Mouse (Mus musculus): ENCODE measurements around the gene Scp2. TPM values are rescaled to one million over a fixed set of nuclear protein-coding genes. Genes with fewer than 3 reads are reported as not detected.

Gene Scp2
- polyA plus RNA-seq, 1 experiment from 2014 or later: 532 TPM

DNA sequence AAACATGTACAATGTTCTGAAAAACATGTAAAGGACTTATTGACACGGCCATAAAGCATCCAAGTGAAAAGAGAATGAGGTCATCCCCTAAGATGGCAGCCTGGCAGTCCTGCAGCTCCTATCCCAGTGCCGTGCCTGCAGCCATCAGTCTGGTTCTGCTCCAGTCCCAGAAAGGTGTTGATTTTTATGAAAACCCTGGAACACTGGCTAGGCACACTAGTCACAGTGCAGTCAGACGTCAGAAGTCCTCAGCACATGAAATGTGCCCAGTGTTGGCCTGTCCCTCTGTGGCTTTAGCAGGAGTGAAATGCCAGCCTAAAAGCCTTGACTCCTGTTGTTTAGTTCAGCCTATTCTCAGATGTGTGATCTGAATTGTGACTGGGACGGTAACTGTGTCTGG, 84.0 kb downstream of the Scp2 start:
- H3K4me3 ChIP-seq (ENCODE audit: low read depth, low read length): no peak overlapping the region
- TF ChIP-seq EP300 (IDR thresholded peaks at IDR 0.05) (no peak), CTCF (IDR thresholded peaks at IDR 0.05) (no peak)
- peaks cover 21% of the 10 kb centered on the region; the same call in 1 of the 2 replicates for H3K36me3 ChIP-seq (ENCODE audit: insufficient read depth, low read length)
- H3K4me2 ChIP-seq (replicated peaks; ENCODE audit: low read depth, low read length): no peak overlapping the region
- no peak overlapping the region for H3K9ac ChIP-seq (replicated peaks; ENCODE audit: low read depth)
- ATAC-seq (no peak), DNase-seq (ENCODE audit: low spot score) (no peak)
- no peak overlapping the region for H3K27ac ChIP-seq (ENCODE audit: low read length)
- no peaks in the 10 kb centered on the region for H3K9me3 ChIP-seq (ENCODE audit: low read length)
- H3K27me3 ChIP-seq (replicated peaks; ENCODE audit: insufficient read depth, low read length): no peaks in the 10 kb centered on the region
- H3K4me1 ChIP-seq (ENCODE audit: insufficient read depth, low read depth, low read length): no peaks in the 10 kb centered on the region; the same call in 1 of the 2 replicates
- 89% methylated on average over 4 of the region's 4 CpGs for WGBS

DNA sequence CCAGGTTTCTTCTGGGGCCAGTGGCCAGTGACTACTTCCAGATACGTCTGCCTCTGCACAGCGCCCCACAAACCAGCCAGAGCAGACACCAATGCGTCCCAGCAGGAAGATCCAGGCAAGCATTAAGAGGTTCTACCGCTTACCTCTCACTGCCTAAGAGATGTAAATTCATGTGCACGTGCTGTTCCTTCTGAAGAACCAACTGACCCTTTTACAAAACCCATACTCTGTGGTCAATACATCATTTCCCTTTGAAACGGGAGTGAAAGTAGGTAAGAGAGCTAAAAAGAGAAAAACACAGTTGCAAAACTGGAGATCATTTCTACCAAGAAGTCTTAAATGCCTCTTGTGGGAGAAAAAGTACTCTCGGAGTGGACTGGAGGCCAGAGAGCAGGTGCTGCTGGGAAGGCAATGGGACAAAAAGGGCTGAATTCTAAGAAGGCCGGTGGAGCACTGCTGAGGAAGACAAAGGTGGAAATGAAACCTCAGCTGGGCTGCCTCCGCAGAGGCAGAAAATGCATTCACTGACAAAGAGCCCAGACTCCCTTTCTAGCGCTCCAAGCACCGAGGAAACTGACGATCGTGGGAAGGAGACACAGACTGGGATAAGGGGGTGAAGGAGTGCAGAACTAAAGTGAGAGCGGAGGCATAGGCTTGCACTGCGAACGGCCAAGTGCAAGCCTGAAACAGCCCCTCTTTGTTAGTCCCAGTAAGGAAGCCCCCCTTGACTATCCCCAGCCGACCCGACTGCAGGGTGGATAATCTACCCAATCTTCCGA, 85.0 kb downstream of the Scp2 start:
- no peak overlapping the region for H3K9ac ChIP-seq (replicated peaks; ENCODE audit: low read depth)
- H3K4me1 ChIP-seq (ENCODE audit: insufficient read depth, low read depth, low read length): no peaks in the 10 kb centered on the region; the same call in 1 of the 2 replicates
- no peaks in the 10 kb centered on the region for H3K9me3 ChIP-seq (ENCODE audit: low read length)
- DNase-seq (ENCODE audit: low spot score) (no peak), ATAC-seq (no peak)
- no peak overlapping the region for H3K4me2 ChIP-seq (replicated peaks; ENCODE audit: low read depth, low read length)
- 0 out of 2 replicates have a peak overlapping the region, but pooled peaks have one; percentile 0 for H3K27ac ChIP-seq (ENCODE audit: low read length)
- H3K27me3 ChIP-seq (replicated peaks; ENCODE audit: insufficient read depth, low read length): no peaks in the 10 kb centered on the region
- TF ChIP-seq CTCF (IDR thresholded peaks at IDR 0.05) (no peak), EP300 (IDR thresholded peaks at IDR 0.05) (no peak)
- WGBS: 83% methylated on average over 19 of the region's 19 CpGs
- H3K4me3 ChIP-seq (ENCODE audit: low read depth, low read length): no peak overlapping the region
- H3K36me3 ChIP-seq (ENCODE audit: insufficient read depth, low read length): peaks cover 24% of the 10 kb centered on the region; the same call in 1 of the 2 replicates

DNA sequence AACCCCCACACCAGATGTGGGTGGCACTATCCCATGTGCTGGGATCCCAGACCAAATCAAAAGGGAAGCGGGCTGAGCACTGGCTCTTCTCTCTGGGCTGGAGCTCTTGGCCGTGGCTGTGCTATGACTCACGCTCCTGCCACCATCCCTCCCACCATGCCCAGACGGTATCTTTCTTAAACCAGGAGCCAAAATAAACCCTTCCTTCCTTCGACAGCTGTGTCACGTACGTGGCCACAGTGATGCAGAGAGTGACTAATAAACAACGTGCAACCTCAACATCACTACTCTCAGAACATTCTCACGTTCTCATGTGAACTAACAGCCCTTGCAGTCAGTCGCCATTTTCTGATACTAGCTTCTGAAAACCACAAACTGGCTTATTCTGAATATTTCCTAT, 86.6 kb downstream of the Scp2 start:
- WGBS: 47% methylated on average over 10 of the region's 10 CpGs

DNA sequence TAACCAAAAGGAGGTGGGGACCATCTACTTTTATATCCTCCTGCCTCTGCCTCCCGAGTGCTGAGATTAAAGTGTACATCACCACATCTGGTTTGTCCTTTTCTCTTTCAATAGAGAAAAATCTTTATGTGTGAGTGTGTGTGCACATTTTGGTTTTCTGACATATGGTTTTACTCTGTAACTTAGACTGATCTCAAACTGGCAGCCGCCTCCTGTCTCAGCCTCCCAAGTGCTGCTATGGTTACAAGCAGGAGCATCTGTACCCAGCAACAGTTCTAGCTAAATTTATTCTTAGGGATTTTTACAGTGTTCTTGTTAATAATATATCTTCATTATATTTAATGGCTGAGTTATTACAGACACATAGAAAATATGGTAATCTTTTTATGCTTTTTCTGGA, 87.6 kb downstream of the Scp2 start:
- Histone ChIP-seq H3K9me3 (ENCODE audit: low read length) (no peaks in the 10 kb centered on the region), H3K9ac (replicated peaks; ENCODE audit: low read depth) (no peak overlapping the region), H3K27me3 (replicated peaks; ENCODE audit: insufficient read depth, low read length) (no peaks in the 10 kb centered on the region), H3K4me1 (ENCODE audit: insufficient read depth, low read depth, low read length) (no peaks in the 10 kb centered on the region), H3K4me3 (ENCODE audit: low read depth, low read length) (no peak overlapping the region), H3K27ac (ENCODE audit: low read length) (no peak overlapping the region), H3K36me3 (ENCODE audit: insufficient read depth, low read length) (peaks cover 30% of the 10 kb centered on the region), H3K4me2 (replicated peaks; ENCODE audit: low read depth, low read length) (no peak overlapping the region)
- ATAC-seq: no peak
- 98% methylated on average over 2 of the region's 2 CpGs for WGBS
- no peak for DNase-seq (ENCODE audit: low spot score)
- no peak for TF ChIP-seq CTCF (IDR thresholded peaks at IDR 0.05)
- no peak for TF ChIP-seq EP300 (IDR thresholded peaks at IDR 0.05)

More for the DNA sequence above, 86.6 kb downstream of the Scp2 start:
- Histone ChIP-seq H3K27ac (ENCODE audit: low read length) (no peak overlapping the region), H3K36me3 (ENCODE audit: insufficient read depth, low read length) (peaks cover 31% of the 10 kb centered on the region), H3K4me2 (replicated peaks; ENCODE audit: low read depth, low read length) (no peak overlapping the region), H3K4me1 (ENCODE audit: insufficient read depth, low read depth, low read length) (no peaks in the 10 kb centered on the region), H3K27me3 (replicated peaks; ENCODE audit: insufficient read depth, low read length) (no peaks in the 10 kb centered on the region), H3K9ac (replicated peaks; ENCODE audit: low read depth) (no peak overlapping the region), H3K9me3 (ENCODE audit: low read length) (no peaks in the 10 kb centered on the region), H3K4me3 (ENCODE audit: low read depth, low read length) (no peak overlapping the region)
- peak; percentile 90 for ATAC-seq
- DNase-seq (ENCODE audit: low spot score): peak; percentile 78
- TF ChIP-seq EP300 (IDR thresholded peaks at IDR 0.05): peak; percentile 81
- no peak for TF ChIP-seq CTCF (IDR thresholded peaks at IDR 0.05)

DNA sequence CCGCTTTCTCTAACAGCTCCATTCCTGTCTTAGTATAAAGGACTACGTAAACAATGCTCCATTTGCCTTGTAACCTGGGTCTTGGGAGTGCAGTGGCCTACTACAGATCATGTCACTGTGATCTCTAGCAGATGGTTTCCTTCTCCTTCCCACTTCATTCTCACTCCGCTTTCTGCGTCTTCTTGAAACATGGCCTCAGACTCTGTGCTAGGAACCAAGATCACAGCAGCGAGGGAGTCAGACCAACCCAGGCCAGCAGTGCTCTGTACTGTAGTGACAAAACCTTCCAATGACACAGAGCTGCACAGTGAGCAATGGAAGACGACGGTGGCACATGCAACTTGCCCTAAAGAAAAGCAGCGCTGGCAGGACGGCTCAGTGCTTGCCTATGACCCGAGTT, 88.9 kb downstream of the Scp2 start:
- TF ChIP-seq EP300 (IDR thresholded peaks at IDR 0.05) (no peak), CTCF (IDR thresholded peaks at IDR 0.05) (no peak)
- 72% methylated on average over 10 of the region's 10 CpGs for WGBS
- H3K9me3 ChIP-seq (ENCODE audit: low read length): no peaks in the 10 kb centered on the region
- no peak overlapping the region for H3K4me2 ChIP-seq (replicated peaks; ENCODE audit: low read depth, low read length)
- ATAC-seq: peak; percentile 46
- peaks cover 35% of the 10 kb centered on the region for H3K36me3 ChIP-seq (ENCODE audit: insufficient read depth, low read length)
- no peaks in the 10 kb centered on the region for H3K4me1 ChIP-seq (ENCODE audit: insufficient read depth, low read depth, low read length)
- DNase-seq (ENCODE audit: low spot score): peak; percentile 64
- H3K27me3 ChIP-seq (replicated peaks; ENCODE audit: insufficient read depth, low read length): no peaks in the 10 kb centered on the region
- no peak overlapping the region for H3K9ac ChIP-seq (replicated peaks; ENCODE audit: low read depth)
- H3K4me3 ChIP-seq (ENCODE audit: low read depth, low read length): no peak overlapping the region
- H3K27ac ChIP-seq (ENCODE audit: low read length): no peak overlapping the region

DNA sequence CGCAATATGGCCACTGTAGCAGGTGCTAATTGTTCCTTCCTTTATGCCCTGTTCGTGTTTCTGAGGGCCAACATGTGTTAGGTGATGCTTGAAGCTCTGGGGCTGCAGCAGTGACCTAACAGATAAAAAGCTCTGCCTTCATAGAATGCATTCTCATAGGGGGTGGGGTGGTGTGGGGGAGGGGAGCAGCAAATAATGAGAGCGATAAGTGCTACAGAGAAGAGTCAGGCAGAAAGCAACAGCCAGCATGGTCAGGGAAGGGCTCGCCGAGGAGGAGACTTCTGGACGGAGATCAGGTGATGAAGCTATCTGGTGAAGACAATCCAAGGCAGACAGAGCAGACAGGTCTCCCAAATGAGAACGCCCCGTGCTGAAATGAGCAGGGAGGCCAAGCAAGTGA, 92.1 kb downstream of the Scp2 start:
- Histone ChIP-seq H3K4me1 (ENCODE audit: insufficient read depth, low read depth, low read length) (no peaks in the 10 kb centered on the region), H3K9me3 (ENCODE audit: low read length) (no peaks in the 10 kb centered on the region), H3K27ac (ENCODE audit: low read length) (no peak overlapping the region), H3K4me3 (ENCODE audit: low read depth, low read length) (no peak overlapping the region), H3K9ac (replicated peaks; ENCODE audit: low read depth) (no peak overlapping the region), H3K4me2 (replicated peaks; ENCODE audit: low read depth, low read length) (no peak overlapping the region), H3K36me3 (ENCODE audit: insufficient read depth, low read length) (peaks cover 38% of the 10 kb centered on the region), H3K27me3 (replicated peaks; ENCODE audit: insufficient read depth, low read length) (no peaks in the 10 kb centered on the region)
- TF ChIP-seq EP300 (IDR thresholded peaks at IDR 0.05) (no peak), CTCF (IDR thresholded peaks at IDR 0.05) (no peak)
- ATAC-seq (no peak), DNase-seq (ENCODE audit: low spot score) (no peak)
- 80% methylated on average over 8 of the region's 8 CpGs for WGBS

Data from lung, postnatal 0 days (tissue).